Mouse (Mus musculus) C2C12 (cell line): ENCODE data around the gene Rc3h1.

Experiments used
- CEBPB ChIP-seq: IDR thresholded peaks from one replicate; pipeline ENCODE4 v1.6.1; 2011; ENCODE audit warnings: low read depth, mild to moderate bottlenecking, control low read depth, moderate library complexity
- CTCF ChIP-seq: IDR thresholded peaks from one replicate; pipeline ENCODE4 v1.5.1; 2011; ENCODE audit not compliant: control insufficient read depth, insufficient read depth, insufficient read length
- MAX ChIP-seq: IDR thresholded peaks from one replicate; pipeline ENCODE4 v1.6.1; 2011; ENCODE audit warnings: mild to moderate bottlenecking, control low read depth
- MYOG ChIP-seq: IDR thresholded peaks from one replicate; pipeline ENCODE4 v1.6.1; 2011; ENCODE audit not compliant: control insufficient read depth, insufficient read length; ENCODE audit errors: extremely low read depth
- USF1 ChIP-seq: IDR thresholded peaks from one replicate; pipeline ENCODE4 v1.6.1; 2011; ENCODE audit warnings: low read depth, mild to moderate bottlenecking, control low read depth, moderate library complexity

GRCm38 (mm10) chr1:161020051-161020450 lies 113.8 kb downstream of the Rc3h1 start:
- TF ChIP-seq CTCF, result no peak
- no peak for TF ChIP-seq CEBPB
- TF ChIP-seq MAX, result no peak
- no peak for TF ChIP-seq USF1
- no peak for TF ChIP-seq MYOG
